Mouse (Mus musculus) frontal cortex, postnatal 25 days (tissue): ENCODE measurements around the gene Elob.

Experiments used
- DNase-seq, 2 experiments: peaks; one replicate each; pipeline ENCODE4 v3.0.0; 2022; ENCODE audit warnings: low spot score in 2 of 2

Elob gene

GRCm38 (mm10) chr17:23783352-23783751 lies 45.6 kb downstream of the Elob start:
- no peak for DNase-seq

GRCm38 (mm10) chr17:23778447-23778846 lies 50.5 kb downstream of the Elob start:
- DNase-seq, result no peak

- DNase-seq, result no peak
Measured at GRCm38 (mm10) chr17:23777141-23777540, 51.8 kb downstream of the Elob start.

GRCm38 (mm10) chr17:23776216-23776615 lies 52.7 kb downstream of the Elob start:
- no peak for DNase-seq
